Mouse (Mus musculus): ENCODE measurements around the gene Kat2b. TPM values are rescaled to one million over a fixed set of nuclear protein-coding genes. Genes with fewer than 3 reads are reported as not detected.

Kat2b gene
- polyA plus RNA-seq (2021; fragmentation: Nextera tagmentation) = 1.9 and 3.3 TPM in 2 replicates
- long read RNA-seq, experiment 1, full-length matches to known transcripts = 6 of 17 reads
- long read RNA-seq, experiment 1, partial matches to known transcripts = 6 of 17 reads
- long read RNA-seq, experiment 1, other reads (novel, unspliced or antisense) = 5 of 17 reads
- long read RNA-seq, experiment 2, partial matches to known transcripts = 3 of 6 reads
- long read RNA-seq, experiment 2, other reads (novel, unspliced or antisense) = 3 of 6 reads

DNA sequence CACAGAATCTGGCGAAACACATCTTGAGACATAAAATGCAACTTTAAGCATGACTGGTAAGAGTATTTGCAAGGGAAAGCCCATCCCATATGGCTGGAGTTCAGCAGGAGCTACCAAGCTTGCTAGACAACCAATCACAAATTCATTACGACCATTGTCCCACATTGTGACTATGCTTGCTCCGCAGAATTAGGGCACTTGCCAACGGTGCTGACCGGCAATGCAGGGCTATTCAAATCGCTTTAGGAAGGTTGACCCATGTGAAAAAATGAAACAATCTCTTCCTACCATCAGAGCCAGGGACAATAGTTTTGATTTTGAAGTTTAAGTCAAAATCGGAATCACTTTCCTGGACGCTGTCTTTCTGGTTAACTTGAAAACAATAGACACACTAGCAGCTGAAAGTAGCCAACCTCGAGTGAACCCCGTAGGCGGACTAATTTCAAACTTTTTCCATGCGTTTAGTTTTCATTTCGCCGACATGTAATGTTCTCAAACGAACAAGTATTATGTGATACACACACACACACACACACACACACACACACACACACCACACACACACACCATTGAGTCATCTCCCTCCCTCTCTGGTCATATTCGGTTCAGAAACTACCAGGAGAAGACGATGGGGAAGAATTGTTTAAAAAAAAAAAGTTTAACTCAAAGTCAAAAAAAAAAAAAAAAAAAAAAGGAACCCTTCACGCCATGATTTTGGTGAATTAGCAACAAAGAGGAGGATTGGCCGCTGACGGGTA is at the start of gene Kat2b:
TSS of gene Kat2b (plus strand) at position 701 of the 758 bp plus-strand sequence.

DNA sequence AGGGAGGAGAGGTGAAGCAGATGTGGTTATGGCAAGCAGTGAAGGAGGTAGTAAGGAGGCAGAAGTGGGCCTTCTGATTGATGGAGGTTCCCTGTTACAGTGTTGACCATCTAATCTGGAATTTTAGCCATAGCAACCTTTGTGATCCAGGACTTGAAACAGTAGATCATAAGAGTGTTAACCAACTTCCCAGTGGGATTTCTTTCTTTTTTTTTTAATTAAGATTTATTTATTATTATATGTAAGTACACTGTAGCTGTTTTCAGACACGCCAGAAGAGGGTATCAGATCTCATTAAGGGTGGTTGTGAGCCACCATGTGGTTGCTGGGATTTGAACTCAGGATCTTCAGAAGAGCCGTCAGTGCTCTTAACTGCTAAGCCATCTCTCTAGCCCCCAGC is 27.3 kb upstream of the Kat2b start, which contains the start of gene Pp2d1:
TSS of gene Pp2d1 (minus strand) at position 101 of the 400 bp plus-strand sequence.

DNA sequence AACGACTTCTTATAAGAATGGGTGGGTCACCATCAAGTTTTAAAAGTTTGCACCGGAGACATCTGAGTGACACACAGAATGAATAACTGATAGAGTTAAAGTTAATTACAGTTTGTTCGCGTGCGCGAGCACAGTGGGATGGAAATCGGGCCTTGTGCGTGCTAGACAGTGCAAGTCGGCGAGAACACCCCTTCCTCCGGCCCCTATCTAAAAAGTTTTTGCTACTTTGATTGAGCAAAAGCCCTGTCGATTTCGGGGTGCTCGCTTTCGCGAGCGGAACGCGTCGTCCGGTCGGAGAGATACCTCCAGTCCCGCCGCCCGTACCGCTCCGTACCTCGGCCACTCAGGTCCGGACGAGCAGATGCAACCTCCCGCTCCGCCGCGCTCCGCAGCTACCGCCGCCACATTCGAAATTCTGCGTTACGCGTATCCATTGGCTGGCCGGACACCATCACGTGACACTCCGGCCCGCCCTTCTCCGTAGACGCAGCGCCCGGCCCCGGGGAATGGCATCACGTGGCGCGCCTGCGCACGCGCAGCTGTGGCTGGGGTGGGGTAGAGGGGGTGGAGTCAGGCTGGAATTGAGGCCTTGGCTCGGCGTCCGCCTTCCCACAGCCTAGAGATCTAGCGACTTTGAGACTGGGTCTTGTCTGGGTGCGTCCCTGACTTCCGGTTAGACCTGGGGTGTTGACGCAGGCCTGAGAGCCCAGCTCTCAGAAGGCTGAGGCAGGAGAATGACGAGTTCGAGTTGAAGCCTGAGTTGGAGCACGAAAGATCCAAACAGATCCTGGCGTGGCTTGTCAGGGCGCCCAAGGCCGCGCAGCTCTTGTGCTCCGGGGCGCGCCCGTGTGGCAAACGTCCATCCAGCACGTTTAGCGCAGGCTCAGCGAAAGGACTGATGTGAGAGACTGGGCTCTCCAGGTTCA is 122.5 kb downstream of the Kat2b start, which contains the start of gene Sgo1:
TSS of gene Sgo1 (minus strand) at position 457 of the 926 bp plus-strand sequence.

Other genes starting within 250 kb of the Kat2b start
- gene Efhb, start 103.5 kb upstream of the Kat2b start, polyA plus RNA-seq (2021; fragmentation: Nextera tagmentation) = 0.06 and 0.10 TPM in 2 replicates
- gene Rab5a, start 87.6 kb upstream of the Kat2b start, polyA plus RNA-seq (2021; fragmentation: Nextera tagmentation) = 41.7 and 132 TPM in 2 replicates
- 0.12 and 0.14 TPM in 2 replicates for gene Pp2d1, start 27.4 kb upstream of the Kat2b start, polyA plus RNA-seq (2021; fragmentation: Nextera tagmentation)
- 0.16 and 0.18 TPM in 2 replicates for gene Sgo1, start 122.5 kb downstream of the Kat2b start, polyA plus RNA-seq (2021; fragmentation: Nextera tagmentation)